Mouse (Mus musculus): ENCODE measurements at regions not wholly inside any gene's neighbourhood (a gene's known extent, or its start where the extent isn't known, plus 50 kb on each side); places are given as distances from the start of the nearest gene placed in this dataset.

DNA sequence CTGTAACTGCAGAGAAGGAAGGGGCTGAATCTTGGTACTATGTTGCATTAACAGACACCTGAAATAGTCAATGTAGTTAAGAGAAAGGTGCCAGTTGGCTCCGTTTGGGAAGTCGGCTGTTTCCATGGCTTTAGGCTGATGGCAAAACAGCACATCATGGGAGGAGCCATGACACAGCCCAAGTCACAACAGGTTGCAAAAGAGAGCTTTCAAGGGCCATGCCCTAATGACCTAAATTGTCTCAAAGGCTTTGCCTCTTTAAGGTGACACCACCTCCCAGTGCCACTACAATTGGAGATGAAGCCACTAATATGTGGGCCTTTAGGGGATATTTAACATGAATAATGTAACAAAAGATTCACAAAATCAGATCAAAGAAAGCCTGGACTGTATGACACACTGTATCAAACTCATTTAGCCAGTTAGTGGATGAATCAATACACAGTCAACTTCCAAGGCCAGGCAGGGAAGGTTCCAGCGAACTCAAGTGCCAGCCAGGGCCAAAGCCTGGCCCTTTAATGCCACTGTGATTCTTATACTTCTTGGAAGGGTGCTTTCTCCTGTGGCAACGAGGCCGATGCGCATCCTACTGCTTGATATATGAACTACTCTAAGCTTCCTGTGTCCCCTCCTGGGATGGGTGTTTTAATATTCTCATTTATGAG is 167.5 kb upstream of the Stt3b start:
- DNase-seq (ENCODE audit: extremely low spot score in 1 of 2, low spot score in 1 of 2), result no peak

DNA sequence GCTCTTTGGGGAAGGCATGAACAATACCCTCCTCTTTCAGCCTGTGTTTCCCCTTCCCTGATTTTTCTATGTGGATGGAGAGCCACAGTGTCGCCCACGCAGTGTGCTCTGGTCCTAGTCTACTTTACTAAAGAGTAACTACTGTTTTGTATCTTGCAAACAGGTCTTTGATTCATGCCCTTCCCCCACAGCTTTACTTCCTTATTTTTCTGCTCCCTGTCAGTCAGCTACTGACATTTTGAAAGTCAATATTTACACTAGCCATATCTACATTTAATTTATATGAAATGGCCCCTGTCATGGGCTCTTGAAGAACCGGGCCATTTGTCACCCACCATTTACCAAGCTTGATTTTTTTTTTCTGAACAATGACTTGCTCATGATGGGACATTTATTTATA is 168.7 kb upstream of the Stt3b start:
- DNase-seq (ENCODE audit: extremely low spot score in 1 of 2, low spot score in 1 of 2), result no peak

DNA sequence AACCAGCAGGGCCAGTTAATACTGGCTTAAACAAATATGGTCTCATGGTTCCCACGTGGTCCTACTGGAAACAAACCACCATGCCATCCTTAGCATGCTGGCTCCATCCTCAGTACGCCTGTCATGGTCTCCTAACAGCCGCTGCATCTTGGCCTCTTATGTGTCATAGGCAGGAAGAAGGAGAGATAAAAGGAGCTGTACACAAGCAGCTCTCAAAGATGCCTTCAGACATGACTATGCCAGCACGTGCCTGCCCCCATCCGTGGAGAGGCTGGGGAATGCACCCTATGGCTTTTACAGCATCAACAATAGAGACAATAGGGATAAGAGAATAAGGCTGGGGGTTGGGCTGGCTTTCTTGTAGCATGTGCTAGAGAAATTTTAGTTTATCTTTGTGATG is 171.0 kb upstream of the Stt3b start:
- no peak for DNase-seq (ENCODE audit: extremely low spot score in 1 of 2, low spot score in 1 of 2)

DNA sequence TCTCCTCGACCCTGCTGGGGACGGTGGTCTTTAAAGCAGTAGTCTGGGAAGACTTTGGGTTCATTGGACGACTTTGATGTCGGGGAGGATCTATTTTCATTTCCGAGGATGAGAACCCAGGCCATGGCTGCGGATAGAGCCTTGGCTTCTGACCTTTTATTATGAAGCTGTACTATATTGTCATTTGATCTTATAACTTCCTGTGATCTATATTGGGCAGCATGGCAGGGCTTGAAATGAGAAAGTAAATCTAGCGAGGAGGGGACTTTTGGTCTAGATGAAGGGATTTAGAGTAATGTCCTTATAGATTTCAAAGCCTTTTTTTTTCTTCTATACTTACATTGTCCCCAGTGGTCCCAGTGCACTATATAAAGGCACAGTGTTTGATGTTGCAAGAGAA is 172.8 kb upstream of the Stt3b start:
- no peak for DNase-seq (ENCODE audit: extremely low spot score in 1 of 2, low spot score in 1 of 2)

DNA sequence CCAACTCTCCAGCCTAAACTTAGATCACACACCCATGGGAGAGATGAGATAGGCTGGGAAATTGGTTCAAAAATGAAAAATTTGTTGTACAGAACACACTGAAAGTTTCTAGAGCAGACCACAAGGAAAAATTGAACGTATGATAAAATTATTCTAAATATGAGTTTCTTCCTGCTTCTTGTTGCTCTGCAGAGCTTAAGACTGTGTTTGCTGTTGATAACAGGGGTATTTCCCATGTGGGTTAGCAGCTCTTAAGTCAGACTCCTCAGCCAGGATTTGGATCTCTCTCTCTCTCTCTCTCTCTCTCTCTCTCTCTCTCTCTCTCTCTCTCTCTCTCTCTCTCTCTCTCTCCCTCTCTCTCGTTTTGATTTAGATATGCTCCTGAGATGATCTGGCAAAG is 173.5 kb upstream of the Stt3b start:
- no peak for DNase-seq (ENCODE audit: extremely low spot score in 1 of 2, low spot score in 1 of 2)

DNA sequence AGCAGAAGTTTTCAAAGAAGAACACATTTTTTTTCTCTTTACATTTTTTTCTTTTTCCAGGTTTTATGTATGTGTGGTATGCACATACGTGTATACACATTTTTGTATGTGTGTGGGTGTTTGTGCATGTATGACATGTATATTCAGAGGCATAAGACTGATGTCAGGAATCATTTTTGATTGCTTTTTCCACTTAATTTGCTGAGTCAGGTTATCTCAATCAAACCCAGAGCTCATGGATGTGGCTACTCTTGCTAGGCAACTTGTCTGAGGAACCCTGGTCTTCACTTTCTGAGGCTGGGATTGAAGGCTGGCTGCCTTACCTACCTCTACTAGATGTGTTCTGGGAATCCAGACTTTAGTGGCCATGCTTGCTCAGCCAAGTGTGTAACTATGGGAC is 174.2 kb upstream of the Stt3b start:
- DNase-seq (ENCODE audit: extremely low spot score in 1 of 2, low spot score in 1 of 2), result no peak

DNA sequence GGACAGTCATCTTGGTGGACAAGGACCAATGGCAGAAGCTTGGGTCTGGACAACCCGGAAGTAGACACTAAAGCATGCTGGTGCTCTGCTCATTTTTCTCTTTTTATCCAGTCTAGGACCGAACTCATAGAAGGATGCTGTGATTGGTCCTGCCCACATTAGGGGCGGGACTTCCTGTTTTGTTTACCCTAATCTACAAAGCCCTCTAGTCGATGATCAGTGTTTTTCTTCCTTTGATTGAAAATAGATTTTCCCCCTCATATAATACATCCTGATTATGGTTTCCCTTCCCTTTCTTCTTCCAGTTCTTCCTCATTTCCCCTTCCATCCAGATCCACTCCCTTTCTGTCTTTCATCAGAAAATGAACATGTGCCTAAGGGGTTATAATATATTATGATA is 175.0 kb upstream of the Stt3b start:
- no peak for DNase-seq (ENCODE audit: extremely low spot score in 1 of 2, low spot score in 1 of 2)

DNA sequence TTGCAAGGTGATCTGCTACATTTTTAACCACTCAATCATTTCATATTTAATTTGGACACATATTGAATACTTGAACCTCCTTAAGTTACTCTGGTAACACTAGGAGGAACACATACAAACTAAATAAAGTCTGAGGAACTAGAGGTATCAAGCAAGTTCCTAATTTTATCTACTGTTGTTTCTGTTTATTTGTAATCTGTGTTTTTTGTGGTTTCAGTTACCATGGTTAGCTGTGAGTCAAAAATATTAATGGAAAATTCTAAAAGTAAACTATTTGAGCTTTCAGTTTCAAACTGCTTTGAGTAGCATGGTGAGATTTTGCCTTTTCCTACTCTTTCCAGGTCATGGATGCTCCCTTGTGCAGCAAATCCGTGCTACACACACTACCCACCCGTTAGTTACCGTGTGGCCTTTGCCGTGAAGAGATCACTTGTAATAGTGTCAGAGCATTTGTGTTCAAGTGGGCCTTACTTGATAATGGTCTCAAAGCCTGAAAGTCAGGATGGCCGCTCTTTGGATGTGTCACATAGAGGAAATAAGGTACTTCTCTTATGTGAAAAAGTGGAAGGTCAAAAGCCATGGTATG is 177.0 kb upstream of the Stt3b start:
- no peak for DNase-seq (ENCODE audit: extremely low spot score in 1 of 2, low spot score in 1 of 2)

DNA sequence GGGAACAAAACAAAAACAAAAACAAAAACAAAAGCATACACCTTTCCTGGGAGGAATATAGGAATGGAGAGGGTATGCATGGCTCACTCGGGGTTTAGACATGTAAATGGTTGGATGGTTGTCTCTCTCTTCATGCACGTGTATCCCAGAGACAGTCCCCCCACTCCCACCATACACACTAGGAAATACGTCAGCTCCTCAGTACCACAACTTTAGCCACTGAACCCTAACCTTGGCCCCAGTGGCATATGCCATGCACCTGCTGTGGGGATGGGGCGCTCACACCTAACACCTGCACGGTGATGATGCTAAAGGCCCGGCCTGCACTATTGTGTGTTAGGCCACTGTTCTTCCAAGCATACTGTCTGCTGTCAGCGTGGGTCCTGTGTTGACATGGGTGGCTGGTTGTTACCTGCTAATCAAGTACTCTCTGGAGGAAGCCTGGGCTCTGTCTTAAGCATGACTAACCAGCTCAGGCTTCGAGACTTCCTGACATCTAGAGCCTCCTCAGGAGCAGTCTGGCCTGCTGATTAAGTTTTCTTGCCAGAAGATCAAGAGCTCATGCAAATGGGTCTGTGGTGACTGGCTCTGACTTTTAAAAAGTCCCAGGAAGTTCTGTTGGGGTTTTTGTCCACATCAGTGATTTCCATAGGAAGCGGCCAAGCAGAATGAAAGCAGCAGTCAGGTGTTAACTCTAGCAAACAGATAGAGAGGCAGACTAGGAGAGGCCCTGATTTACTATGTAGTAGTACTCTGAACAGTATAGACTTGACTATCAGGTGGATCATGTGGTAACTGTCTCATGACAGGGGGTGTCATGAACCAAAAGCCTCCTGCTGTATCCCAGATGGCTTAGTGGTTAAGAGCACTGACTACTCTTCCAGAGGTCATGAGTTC is 178.9 kb upstream of the Stt3b start:
- no peak for DNase-seq (ENCODE audit: extremely low spot score in 1 of 2, low spot score in 1 of 2)

DNA sequence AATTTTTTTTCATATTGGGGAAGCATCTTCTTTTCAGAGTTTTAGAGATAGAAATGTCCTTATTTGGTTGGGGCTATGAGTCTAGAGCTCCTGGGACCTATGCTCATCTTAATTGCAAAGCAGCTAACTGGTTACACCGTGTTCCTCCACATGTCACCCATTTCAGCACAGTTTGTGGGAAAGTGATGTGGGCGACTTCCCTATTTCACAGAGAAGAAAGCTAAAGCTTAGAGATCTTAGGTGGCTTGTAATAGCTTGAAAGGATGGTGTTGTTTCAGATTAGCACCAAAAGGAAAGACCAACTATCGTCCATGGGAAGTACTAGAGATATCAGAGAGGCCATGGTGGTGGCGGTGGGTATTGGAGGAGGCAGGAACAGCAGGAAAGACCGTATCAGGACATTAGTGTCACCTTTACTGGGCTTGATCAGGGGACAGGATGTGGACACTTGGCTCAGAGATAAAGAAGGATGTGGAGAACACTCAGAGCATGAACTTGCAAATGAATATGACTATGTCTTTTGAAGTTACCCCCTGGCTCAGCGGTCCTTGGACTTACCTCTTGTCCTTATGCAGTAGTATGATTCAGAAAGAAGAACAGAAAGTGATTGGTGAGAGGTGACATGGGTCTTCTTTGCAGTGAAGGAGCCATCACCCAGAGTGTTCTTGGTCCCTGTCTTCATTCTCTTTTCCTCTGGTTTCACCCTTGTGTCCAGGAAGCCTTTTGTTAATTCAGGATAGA is 182.4 kb upstream of the Stt3b start:
- DNase-seq (ENCODE audit: extremely low spot score in 1 of 2, low spot score in 1 of 2), result no peak

DNA sequence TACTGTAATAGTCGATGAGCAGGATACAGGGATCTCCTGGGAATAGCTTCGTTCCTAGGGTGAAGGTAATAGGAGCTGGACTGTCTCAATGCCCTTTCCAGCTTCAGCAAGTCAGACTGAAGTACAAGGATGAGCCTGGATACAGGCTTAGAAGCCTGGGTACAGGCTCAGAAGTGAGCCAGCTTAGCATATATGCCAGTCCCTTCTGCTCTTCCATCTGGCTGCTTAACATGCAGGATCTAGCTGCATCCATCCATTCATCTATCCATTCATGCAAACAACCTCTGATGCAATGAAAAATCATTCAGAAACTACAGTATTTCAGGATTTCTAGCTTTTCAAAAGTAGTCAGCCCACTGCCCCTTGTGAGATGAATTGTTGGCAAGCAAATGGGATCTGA is 183.5 kb upstream of the Stt3b start:
- no peak for DNase-seq (ENCODE audit: extremely low spot score in 1 of 2, low spot score in 1 of 2)

DNA sequence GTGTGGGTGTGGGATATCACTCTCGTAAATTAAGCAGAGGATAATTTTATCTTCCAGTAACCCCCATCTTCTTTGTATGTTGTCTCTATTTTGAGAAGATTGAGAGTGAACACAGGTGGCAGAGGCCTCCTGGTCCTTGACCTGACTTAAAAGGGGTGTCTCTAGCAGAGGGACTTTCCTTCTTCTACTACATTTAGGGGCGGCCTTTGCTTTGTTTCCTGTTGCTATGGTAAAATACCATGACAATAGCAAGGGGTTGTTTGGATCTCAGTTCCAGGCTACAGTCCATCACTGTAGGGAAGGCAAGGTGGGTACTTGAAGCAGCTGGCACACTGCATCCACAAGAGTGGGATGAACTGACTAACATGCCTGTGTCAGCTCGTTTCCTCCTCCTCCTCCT is 189.3 kb upstream of the Stt3b start:
- no peak for DNase-seq (ENCODE audit: extremely low spot score in 1 of 2, low spot score in 1 of 2)

DNA sequence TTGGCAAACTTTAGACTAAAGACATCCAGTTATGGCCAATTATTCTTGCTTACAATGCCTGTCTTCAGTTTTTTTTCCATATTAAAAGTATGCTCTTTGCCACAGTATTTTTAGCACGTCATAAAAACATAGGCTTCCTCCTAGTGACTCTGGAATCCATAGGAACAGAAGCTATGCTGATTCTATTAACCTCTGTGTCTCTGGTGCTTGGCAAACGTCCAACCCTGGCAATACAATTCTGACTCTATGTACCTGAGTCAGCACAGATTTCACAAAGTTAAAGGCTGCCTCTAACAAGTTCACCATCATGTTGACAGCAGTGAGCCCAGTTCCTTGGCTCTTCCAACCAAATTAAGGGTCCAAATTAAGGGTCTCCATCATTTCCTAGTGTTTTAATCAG is 194.6 kb upstream of the Stt3b start:
- DNase-seq (ENCODE audit: extremely low spot score in 1 of 2, low spot score in 1 of 2), result no peak

DNA sequence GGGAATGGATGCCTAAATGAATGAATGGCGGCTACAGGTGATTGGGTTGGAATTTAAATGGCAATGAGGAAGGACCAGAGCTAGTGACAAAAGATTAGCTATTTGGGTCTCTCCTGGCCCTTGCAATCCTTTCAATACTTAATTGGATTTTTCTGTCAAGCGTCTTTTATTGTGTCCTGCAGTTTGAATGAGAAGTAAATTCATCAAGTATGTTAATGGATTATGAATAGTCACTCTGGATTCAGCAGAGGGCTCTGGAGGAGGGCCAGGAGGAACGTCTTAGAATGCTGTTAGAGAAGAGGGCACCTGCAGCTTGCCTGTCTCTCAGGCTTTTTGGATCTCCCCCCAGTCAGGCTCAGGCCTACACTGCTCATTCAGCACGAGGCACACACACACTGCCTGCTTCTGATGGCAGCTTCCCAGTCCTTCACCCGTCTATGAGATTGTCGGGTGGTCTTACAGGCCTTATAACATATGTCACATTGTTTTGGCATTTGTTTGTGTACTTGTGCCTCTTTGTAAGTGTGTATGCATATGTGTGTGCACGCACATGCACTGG is 197.0 kb upstream of the Stt3b start:
- no peak for DNase-seq (ENCODE audit: extremely low spot score in 1 of 2, low spot score in 1 of 2)

DNA sequence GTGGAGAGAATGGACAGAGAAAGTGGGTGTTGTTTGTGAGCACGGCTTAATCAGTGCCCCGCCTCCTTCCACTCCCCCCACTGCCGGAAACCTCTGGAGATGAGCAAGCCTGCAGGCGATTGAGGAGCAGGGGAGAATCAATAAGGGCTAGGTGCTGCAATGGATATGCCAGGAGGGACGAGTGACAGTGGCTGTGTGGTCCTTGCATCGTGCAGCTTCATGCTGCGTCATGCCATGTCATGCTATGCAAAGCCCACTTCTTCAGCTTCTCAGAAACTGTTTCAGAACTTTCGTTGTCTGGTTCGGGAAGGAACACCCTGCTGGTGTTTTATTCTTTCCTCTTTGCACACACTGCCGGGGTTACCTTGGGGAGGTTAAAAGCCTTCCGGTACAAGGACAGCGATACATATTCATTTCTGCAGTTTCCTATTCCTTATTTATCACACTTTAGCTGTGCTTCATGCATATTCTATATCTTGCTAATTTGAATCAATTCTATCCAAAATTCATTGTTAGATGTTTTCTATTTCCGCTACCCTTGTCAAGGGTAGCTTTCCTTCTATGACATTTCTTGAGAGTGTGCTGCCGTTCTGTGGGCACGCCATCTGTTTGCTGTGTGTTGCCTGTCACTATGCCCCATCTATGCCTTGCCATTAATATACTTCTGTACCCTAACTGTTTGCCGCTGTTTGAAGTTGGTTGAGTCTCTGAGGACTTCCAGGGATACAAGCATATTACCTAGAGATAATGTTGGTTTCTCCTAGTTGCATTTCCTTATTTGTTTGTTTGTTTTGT is 202.8 kb upstream of the Stt3b start:
- no peak for DNase-seq (ENCODE audit: extremely low spot score in 1 of 2, low spot score in 1 of 2)

DNA sequence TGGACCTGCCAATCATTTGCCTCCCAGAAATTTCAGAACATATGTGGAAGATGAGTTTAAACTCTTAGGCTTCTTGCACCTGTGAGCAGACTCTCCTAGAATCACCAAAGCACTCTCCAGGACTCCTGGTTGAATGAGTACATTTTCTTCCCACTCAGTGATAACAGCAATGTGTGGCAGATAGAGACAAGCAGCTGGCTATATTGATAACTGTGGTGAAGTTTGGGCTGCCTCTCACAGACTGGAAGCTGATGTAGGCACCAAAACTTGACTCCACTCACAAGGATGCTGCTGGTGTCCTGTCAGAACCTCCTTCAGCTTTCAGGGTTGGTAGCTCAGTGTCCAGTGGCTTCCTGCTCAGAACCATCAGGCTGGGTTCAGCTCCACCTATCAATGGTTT is 207.7 kb upstream of the Stt3b start:
- no peak for DNase-seq (ENCODE audit: extremely low spot score in 1 of 2, low spot score in 1 of 2)

DNA sequence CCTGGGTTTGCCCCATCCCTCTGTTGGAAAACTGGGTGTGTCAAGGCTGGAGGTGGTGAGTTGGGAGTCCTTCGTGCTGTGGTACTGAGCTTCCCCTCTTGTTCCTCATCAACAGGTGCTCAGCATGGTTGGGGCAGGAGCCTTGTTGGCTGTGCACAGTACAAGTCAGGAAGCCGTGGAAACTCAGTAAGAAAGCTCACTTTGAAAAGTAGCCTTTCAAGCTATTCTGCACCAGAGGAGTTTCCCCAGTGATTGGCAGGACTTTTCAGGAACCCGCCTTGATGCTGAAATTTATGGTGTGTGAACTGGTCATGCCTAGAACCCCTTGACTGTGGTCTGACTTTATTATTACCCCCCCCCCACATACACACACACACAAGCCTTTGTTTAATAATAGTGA is 213.9 kb upstream of the Stt3b start:
- no peak for DNase-seq (ENCODE audit: extremely low spot score in 1 of 2, low spot score in 1 of 2)

DNA sequence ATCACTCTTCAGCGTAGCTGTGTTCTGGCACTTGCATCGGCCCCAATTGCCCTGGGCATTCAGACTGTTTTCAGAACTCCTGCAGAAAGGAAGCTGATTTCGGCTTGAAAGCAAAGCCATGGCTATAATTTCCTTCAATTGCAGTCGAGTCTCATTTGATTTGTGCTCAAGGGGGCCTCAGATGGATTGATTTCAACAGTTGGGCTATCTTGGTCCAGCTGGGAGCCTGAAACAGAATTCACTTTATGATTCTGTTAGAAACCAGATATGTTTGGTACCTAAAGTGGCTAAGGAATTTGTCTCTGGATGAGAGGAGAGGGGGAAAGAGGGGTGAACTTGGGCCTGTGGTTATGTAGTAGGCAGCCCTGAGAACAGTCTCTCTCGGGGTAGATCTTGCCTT is 214.4 kb upstream of the Stt3b start:
- no peak for DNase-seq (ENCODE audit: extremely low spot score in 1 of 2, low spot score in 1 of 2)

DNA sequence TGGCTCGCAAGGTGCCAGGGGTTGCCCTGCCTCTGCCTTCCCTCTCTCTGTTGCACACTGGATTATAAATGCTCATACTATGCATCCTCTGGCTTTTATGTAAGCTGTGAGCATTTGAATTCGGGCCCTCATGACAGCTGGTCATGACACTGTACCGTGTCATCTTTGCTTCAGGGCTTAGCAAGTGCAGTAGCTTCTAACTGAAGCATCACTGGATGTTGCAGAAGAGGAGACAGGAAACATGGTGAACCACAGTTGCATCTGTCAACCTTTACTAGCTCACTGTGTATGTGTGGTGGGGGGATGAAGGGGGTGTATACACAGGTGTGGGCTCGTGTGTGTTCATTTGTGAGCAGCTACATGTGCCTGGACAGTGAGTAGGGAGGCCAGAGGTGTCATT is 216.1 kb upstream of the Stt3b start:
- DNase-seq (ENCODE audit: extremely low spot score in 1 of 2, low spot score in 1 of 2), result no peak

DNA sequence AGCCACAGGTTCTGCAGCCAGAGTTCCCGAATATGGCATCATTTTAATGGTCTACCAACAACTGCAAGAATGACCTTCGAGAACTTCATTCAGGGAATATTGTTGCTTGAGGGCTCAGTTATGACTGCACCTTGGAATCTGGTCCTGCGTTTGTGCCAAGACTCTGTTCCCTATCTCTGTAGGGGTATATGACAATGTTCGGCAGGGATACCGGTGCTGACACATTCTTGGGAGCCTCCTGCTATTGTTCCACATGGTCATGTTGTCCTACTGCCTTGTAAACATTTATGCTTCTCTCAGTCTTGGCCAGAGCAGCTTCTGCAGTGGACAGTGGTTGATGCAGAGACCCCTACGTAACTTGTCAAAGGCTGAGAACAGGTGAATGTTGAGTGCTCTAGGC is 216.8 kb upstream of the Stt3b start:
- no peak for DNase-seq (ENCODE audit: extremely low spot score in 1 of 2, low spot score in 1 of 2)

All from layer of hippocampus, postnatal 25 days (tissue).